Mouse (Mus musculus): ENCODE measurements around the gene Ndel1. TPM values are rescaled to one million over a fixed set of nuclear protein-coding genes. Genes with fewer than 3 reads are reported as not detected.

The Ndel1 gene
- polyA plus RNA-seq, 1 experiment from 2014 or later: 54.4 TPM

- DNase-seq (ENCODE audit: low spot score): no peak
- ATAC-seq (replicated peaks; ENCODE audit: insufficient number of reproducible peaks, low FRiP score, low TSS enrichment, low read depth): no peak
- Histone ChIP-seq H3K27me3 (ENCODE audit: control insufficient read depth, insufficient read depth, low read length) (no peaks in the 10 kb centered on the region), H3K4me3 (ENCODE audit: low read depth, low read length) (no peak overlapping the region), H3K4me1 (ENCODE audit: control insufficient read depth, insufficient read depth, low read length) (no peaks in the 10 kb centered on the region), H3K9ac (replicated peaks; ENCODE audit: low read length) (no peak overlapping the region), H3K27ac (replicated peaks; ENCODE audit: low read depth, low read length) (no peak overlapping the region), H3K9me3 (replicated peaks; ENCODE audit: control insufficient read depth, low read length) (no peaks in the 10 kb centered on the region), H3K36me3 (replicated peaks; ENCODE audit: control insufficient read depth, insufficient read depth, low read depth, low read length) (no peaks in the 10 kb centered on the region), H3K4me2 (ENCODE audit: low read depth, low read length) (no peak overlapping the region)
- 51% methylated on average over 2 of the region's 2 CpGs for WGBS
These were observed 19.0 kb upstream of the Ndel1 start for GRCm38 (mm10) chr11:68890625-68891024.

- no peak overlapping the region for H3K4me3 ChIP-seq (ENCODE audit: low read depth, low read length)
- H3K4me1 ChIP-seq (ENCODE audit: control insufficient read depth, insufficient read depth, low read length): no peaks in the 10 kb centered on the region
- no peaks in the 10 kb centered on the region for H3K36me3 ChIP-seq (replicated peaks; ENCODE audit: control insufficient read depth, insufficient read depth, low read depth, low read length)
- 84% methylated on average over 2 of the region's 2 CpGs for WGBS
- no peak overlapping the region for H3K4me2 ChIP-seq (ENCODE audit: low read depth, low read length)
- H3K9me3 ChIP-seq (replicated peaks; ENCODE audit: control insufficient read depth, low read length): no peaks in the 10 kb centered on the region
- ATAC-seq (replicated peaks; ENCODE audit: insufficient number of reproducible peaks, low FRiP score, low TSS enrichment, low read depth): no peak
- no peaks in the 10 kb centered on the region for H3K27me3 ChIP-seq (ENCODE audit: control insufficient read depth, insufficient read depth, low read length)
- H3K27ac ChIP-seq (replicated peaks; ENCODE audit: low read depth, low read length): no peak overlapping the region
- H3K9ac ChIP-seq (replicated peaks; ENCODE audit: low read length): no peak overlapping the region
- DNase-seq (ENCODE audit: low spot score): no peak
These were observed 17.0 kb upstream of the Ndel1 start for GRCm38 (mm10) chr11:68888653-68889052.

- no peaks in the 10 kb centered on the region for H3K27me3 ChIP-seq (ENCODE audit: control insufficient read depth, insufficient read depth, low read length)
- H3K9me3 ChIP-seq (replicated peaks; ENCODE audit: control insufficient read depth, low read length): no peaks in the 10 kb centered on the region
- no peak within 1 kb of the TSS for H3K4me2 ChIP-seq (ENCODE audit: low read depth, low read length)
- DNase-seq (ENCODE audit: low spot score) (no peak), ATAC-seq (replicated peaks; ENCODE audit: insufficient number of reproducible peaks, low FRiP score, low TSS enrichment, low read depth) (no peak)
- H3K27ac ChIP-seq (replicated peaks; ENCODE audit: low read depth, low read length): no peak within 1 kb of the TSS
- WGBS: 38% methylated on average over 6 of the region's 6 CpGs
- no peaks in the 10 kb centered on the region for H3K36me3 ChIP-seq (replicated peaks; ENCODE audit: control insufficient read depth, insufficient read depth, low read depth, low read length)
- no peak within 1 kb of the TSS for H3K9ac ChIP-seq (replicated peaks; ENCODE audit: low read length)
- H3K4me3 ChIP-seq (ENCODE audit: low read depth, low read length): no peak within 1 kb of the TSS
- H3K4me1 ChIP-seq (ENCODE audit: control insufficient read depth, insufficient read depth, low read length): no peaks in the 10 kb centered on the region
These were observed 16.6 kb upstream of the Ndel1 start, which contains the start of gene Rnf222 for GRCm38 (mm10) chr11:68888253-68888652. TSS of gene Rnf222 (plus strand) at chr11:68888553.

GRCm38 (mm10) chr11:68886091-68886490 is 14.4 kb upstream of the Ndel1 start:
- Histone ChIP-seq H3K27ac (replicated peaks; ENCODE audit: low read depth, low read length) (no peak overlapping the region), H3K27me3 (ENCODE audit: control insufficient read depth, insufficient read depth, low read length) (no peaks in the 10 kb centered on the region), H3K9me3 (replicated peaks; ENCODE audit: control insufficient read depth, low read length) (no peaks in the 10 kb centered on the region), H3K4me2 (ENCODE audit: low read depth, low read length) (no peak overlapping the region), H3K36me3 (replicated peaks; ENCODE audit: control insufficient read depth, insufficient read depth, low read depth, low read length) (no peaks in the 10 kb centered on the region), H3K4me1 (ENCODE audit: control insufficient read depth, insufficient read depth, low read length) (no peaks in the 10 kb centered on the region), H3K9ac (replicated peaks; ENCODE audit: low read length) (no peak overlapping the region), H3K4me3 (ENCODE audit: low read depth, low read length) (no peak overlapping the region)
- DNase-seq (ENCODE audit: low spot score) (no peak), ATAC-seq (replicated peaks; ENCODE audit: insufficient number of reproducible peaks, low FRiP score, low TSS enrichment, low read depth) (no peak)
- WGBS: 68% methylated on average over 5 of the region's 5 CpGs

DNA sequence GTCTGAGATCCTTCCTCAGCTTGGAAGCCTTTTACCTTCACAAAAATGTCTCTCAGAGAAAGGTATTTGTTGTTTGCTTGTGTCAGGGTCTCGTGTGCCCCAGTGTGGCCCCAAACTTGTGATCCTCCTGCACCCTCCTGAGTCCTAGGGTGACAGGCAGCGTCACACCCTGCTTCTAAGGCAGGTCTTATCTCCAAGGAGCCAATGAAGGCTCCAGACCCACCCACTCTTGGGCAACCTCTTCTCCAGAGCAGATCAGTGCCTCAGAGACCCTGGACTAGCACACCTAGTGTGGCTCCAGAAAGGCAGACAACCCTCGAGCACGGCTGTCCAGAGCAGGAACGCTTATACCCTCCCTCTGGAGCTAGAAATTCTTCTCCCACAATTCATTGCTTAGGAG is 12.7 kb upstream of the Ndel1 start:
- H3K4me1 ChIP-seq (ENCODE audit: control insufficient read depth, insufficient read depth, low read length): no peaks in the 10 kb centered on the region
- no peak overlapping the region for H3K9ac ChIP-seq (replicated peaks; ENCODE audit: low read length)
- H3K27ac ChIP-seq (replicated peaks; ENCODE audit: low read depth, low read length): no peak overlapping the region
- no peak overlapping the region for H3K4me3 ChIP-seq (ENCODE audit: low read depth, low read length)
- DNase-seq (ENCODE audit: low spot score): no peak
- no peaks in the 10 kb centered on the region for H3K36me3 ChIP-seq (replicated peaks; ENCODE audit: control insufficient read depth, insufficient read depth, low read depth, low read length)
- H3K27me3 ChIP-seq (ENCODE audit: control insufficient read depth, insufficient read depth, low read length): no peaks in the 10 kb centered on the region
- no peaks in the 10 kb centered on the region for H3K9me3 ChIP-seq (replicated peaks; ENCODE audit: control insufficient read depth, low read length)
- no peak for ATAC-seq (replicated peaks; ENCODE audit: insufficient number of reproducible peaks, low FRiP score, low TSS enrichment, low read depth)
- H3K4me2 ChIP-seq (ENCODE audit: low read depth, low read length): no peak overlapping the region
- 69% methylated on average over 5 of the region's 5 CpGs for whole genome bisulfite sequencing

GRCm38 (mm10) chr11:68883843-68884242 is 12.2 kb upstream of the Ndel1 start:
- no peak for DNase-seq (ENCODE audit: low spot score)
- Histone ChIP-seq H3K27ac (replicated peaks; ENCODE audit: low read depth, low read length) (no peak overlapping the region), H3K9me3 (replicated peaks; ENCODE audit: control insufficient read depth, low read length) (no peaks in the 10 kb centered on the region), H3K4me1 (ENCODE audit: control insufficient read depth, insufficient read depth, low read length) (no peaks in the 10 kb centered on the region), H3K36me3 (replicated peaks; ENCODE audit: control insufficient read depth, insufficient read depth, low read depth, low read length) (no peaks in the 10 kb centered on the region), H3K4me3 (ENCODE audit: low read depth, low read length) (no peak overlapping the region), H3K27me3 (ENCODE audit: control insufficient read depth, insufficient read depth, low read length) (no peaks in the 10 kb centered on the region), H3K9ac (replicated peaks; ENCODE audit: low read length) (no peak overlapping the region), H3K4me2 (ENCODE audit: low read depth, low read length) (no peak overlapping the region)
- no peak for ATAC-seq (replicated peaks; ENCODE audit: insufficient number of reproducible peaks, low FRiP score, low TSS enrichment, low read depth)
- 77% methylated on average over 2 of the region's 2 CpGs for WGBS

DNA sequence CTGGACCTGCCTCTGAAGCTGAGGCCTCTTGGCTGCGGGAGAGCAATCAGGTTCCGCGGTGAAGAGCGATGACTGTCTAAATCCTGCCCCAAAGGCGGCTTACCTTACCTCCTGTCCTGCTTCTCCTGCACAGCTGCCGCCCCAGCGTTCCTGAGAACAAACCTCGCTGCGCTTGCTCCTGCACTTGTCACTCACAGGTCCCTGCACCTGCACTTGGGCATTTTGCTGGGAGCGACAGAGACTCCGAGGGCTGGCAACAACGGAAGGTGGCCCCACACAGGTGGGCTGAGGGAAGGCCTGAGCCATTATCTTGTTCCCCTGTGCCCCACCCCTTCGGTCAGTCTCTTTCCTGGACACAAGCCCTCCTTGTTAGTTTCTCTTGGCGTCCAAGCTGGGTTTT is 10.4 kb upstream of the Ndel1 start:
- Histone ChIP-seq H3K27ac (replicated peaks; ENCODE audit: low read depth, low read length) (no peak overlapping the region), H3K36me3 (replicated peaks; ENCODE audit: control insufficient read depth, insufficient read depth, low read depth, low read length) (no peaks in the 10 kb centered on the region), H3K4me2 (ENCODE audit: low read depth, low read length) (no peak overlapping the region), H3K4me1 (ENCODE audit: control insufficient read depth, insufficient read depth, low read length) (no peaks in the 10 kb centered on the region), H3K9me3 (replicated peaks; ENCODE audit: control insufficient read depth, low read length) (no peaks in the 10 kb centered on the region), H3K4me3 (ENCODE audit: low read depth, low read length) (no peak overlapping the region), H3K9ac (replicated peaks; ENCODE audit: low read length) (no peak overlapping the region), H3K27me3 (ENCODE audit: control insufficient read depth, insufficient read depth, low read length) (no peaks in the 10 kb centered on the region)
- no peak for ATAC-seq (replicated peaks; ENCODE audit: insufficient number of reproducible peaks, low FRiP score, low TSS enrichment, low read depth)
- DNase-seq (ENCODE audit: low spot score): no peak
- 18% methylated on average over 14 of the region's 14 CpGs for WGBS

- no peak for DNase-seq (ENCODE audit: low spot score)
- Histone ChIP-seq H3K9ac (replicated peaks; ENCODE audit: low read length) (no peak overlapping the region), H3K27me3 (ENCODE audit: control insufficient read depth, insufficient read depth, low read length) (no peaks in the 10 kb centered on the region), H3K9me3 (replicated peaks; ENCODE audit: control insufficient read depth, low read length) (no peaks in the 10 kb centered on the region), H3K4me3 (ENCODE audit: low read depth, low read length) (no peak overlapping the region), H3K4me2 (ENCODE audit: low read depth, low read length) (no peak overlapping the region), H3K27ac (replicated peaks; ENCODE audit: low read depth, low read length) (no peak overlapping the region), H3K36me3 (replicated peaks; ENCODE audit: control insufficient read depth, insufficient read depth, low read depth, low read length) (no peaks in the 10 kb centered on the region), H3K4me1 (ENCODE audit: control insufficient read depth, insufficient read depth, low read length) (no peaks in the 10 kb centered on the region)
- ATAC-seq (replicated peaks; ENCODE audit: insufficient number of reproducible peaks, low FRiP score, low TSS enrichment, low read depth): no peak
- 86% methylated on average over 5 of the region's 5 CpGs for WGBS
These were observed 7.2 kb upstream of the Ndel1 start for GRCm38 (mm10) chr11:68878811-68879210.
